Mouse (Mus musculus): ENCODE results near the gene Rps18.
"Not testable (repeated sequence)": the region's sequence is repeated elsewhere in the genome, so short reads cannot be mapped to it uniquely, and the experiment has no call there.

The Rps18 gene

DNA sequence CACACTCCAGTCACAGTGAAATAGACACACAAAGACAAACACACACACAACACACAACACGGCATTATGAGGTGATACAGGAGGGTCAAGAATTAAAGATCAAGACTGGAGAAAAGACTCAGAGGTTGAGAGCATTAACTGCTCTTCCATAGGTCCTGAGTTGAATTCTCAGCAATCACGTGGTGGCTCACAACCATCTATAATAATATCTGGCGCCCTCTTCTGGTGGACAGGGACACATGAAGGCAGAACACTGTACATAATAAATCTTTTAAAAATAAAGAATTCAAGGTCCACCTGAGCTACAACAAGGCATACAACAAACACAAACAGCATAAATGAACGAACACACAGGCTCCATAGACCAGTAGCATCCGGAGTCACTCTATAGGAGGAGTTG lies 13.1 kb upstream of the Rps18 start:
- DNase-seq (ENCODE audit: low spot score in 2 of 2), result no peak

- peak; percentile 77 to 81 for DNase-seq (ENCODE audit: low spot score in 2 of 2)
Measured at GRCm38 (mm10) chr17:33968489-33968888, 12.7 kb upstream of the Rps18 start.

GRCm38 (mm10) chr17:33965846-33966550 lies 10.2 kb upstream of the Rps18 start:
- no peak for DNase-seq (ENCODE audit: low spot score in 2 of 2)

DNA sequence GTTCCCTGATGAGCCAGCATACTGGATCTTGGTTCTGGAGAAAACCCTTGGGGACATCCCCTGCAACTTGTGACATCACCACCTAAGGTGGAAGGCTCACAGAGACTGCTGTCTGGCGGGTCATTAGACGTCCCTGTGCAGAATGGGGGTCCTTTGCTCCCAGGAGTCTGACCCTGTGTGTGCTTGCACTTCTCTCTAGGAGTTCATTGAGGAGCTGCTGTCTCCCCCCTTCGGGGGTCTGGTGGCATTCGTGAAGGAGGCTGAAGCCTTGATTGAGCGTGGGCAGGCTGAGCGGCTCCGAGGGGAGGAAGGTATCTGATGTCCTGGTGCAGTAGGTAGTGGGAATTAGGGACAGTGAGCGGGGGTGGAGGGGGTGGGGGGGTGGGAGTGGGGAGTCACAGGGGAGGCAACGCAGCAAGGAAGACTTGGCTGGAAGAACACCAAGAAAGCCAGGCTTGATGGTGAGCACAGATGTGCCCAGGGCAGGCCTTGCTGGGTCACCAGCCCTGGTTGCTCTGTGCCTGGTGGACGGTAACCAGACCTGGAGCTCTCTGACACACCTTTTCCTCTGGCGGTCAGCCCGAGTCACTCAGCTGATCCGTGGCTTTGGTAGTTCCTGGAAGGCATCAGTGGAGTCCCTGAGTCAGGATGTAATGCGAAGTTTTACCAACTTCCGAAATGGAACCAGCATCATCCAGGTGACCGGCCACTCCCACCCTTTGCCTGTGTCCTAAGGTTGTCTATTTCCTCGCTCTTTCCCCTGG lies 9.5 kb upstream of the Rps18 start:
- DNase-seq (ENCODE audit: low spot score in 2 of 2), result no peak

GRCm38 (mm10) chr17:33962876-33963275 lies 7.1 kb upstream of the Rps18 start:
- DNase-seq (ENCODE audit: low spot score in 2 of 2), result no peak

DNA sequence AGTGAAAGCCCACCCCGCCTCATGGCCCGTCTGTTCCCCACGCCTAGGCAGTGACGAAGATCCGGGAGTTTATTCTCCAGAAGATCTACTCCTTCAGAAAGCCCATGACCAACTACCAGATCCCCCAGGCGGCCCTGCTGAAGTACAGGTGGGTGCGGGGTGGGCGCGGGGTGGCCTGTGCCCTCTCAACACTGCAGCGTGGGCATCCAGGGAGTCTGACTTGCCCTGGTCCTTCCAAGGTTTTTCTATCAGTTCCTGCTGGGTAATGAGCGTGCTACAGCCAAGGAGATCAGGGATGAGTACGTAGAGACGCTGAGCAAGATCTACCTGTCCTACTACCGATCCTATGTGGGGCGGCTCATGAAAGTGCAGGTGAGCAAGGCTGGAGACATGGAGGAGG lies 4.1 kb upstream of the Rps18 start:
- no peak for DNase-seq (ENCODE audit: low spot score in 2 of 2)

DNA sequence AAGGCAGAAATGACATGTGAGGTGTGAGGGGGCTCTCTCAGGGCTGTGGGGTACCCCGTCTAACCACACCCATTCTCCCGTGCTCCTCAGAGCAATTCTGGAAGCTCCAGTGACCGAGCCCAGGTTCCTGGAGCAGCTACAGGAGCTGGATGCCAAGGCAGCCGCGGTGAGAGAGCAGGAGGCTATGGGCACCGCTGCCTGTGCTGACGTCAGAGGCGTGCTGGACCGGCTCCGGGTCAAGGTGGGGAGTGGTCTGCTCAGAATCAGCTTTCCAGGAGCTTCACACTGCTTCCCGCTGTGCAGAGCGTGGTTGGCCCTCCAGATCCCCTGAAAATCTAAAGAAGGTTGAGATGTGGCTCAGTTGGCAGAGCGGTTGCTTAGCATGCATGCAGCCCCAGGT lies 3.3 kb upstream of the Rps18 start:
- DNase-seq (ENCODE audit: low spot score in 2 of 2), result no peak

GRCm38 (mm10) chr17:33958451-33958850 lies 2.6 kb upstream of the Rps18 start:
- DNase-seq (ENCODE audit: low spot score in 2 of 2), result no peak

DNA sequence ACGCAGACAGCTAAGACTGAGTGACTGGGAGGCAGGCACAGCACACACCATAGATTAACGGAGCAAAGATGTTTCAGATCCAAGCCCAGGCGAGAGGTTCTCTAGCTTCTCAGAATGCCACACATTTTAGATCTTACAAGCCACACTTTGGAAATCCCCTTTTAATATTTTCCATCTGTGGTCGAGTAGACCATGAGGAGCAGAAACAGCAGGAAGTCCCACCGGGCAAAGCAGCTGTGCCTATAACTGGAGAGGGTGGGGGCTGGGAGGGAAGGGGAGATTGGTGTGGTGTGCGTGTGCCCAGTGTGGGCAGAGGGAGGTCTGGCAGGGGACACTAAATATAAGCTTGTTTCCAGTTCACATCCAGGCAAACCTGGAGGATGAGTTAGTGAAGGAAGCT lies 1.7 kb upstream of the Rps18 start:
- no peak for DNase-seq (ENCODE audit: low spot score in 2 of 2)

DNA sequence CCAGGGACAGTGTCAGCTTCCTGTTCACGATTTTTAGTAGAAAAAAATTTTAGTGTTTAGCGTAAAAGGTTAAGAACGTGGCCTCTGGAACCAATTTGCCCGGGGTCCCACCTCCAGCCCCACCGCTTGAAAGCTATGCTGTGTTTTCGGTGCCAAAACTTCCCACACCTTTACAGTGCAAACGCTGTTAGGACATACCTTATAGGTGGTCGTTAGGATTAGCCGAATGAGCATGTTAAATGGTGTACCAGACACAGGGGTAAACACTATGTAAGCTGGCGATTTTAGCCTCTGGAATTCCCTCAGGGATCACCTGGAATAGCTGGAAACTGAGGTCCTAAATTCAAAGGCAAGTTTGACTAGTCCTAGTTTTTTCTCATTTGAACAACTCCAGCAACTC lies 535 bp upstream of the Rps18 start:
- no peak for DNase-seq (ENCODE audit: low spot score in 2 of 2)

DNA sequence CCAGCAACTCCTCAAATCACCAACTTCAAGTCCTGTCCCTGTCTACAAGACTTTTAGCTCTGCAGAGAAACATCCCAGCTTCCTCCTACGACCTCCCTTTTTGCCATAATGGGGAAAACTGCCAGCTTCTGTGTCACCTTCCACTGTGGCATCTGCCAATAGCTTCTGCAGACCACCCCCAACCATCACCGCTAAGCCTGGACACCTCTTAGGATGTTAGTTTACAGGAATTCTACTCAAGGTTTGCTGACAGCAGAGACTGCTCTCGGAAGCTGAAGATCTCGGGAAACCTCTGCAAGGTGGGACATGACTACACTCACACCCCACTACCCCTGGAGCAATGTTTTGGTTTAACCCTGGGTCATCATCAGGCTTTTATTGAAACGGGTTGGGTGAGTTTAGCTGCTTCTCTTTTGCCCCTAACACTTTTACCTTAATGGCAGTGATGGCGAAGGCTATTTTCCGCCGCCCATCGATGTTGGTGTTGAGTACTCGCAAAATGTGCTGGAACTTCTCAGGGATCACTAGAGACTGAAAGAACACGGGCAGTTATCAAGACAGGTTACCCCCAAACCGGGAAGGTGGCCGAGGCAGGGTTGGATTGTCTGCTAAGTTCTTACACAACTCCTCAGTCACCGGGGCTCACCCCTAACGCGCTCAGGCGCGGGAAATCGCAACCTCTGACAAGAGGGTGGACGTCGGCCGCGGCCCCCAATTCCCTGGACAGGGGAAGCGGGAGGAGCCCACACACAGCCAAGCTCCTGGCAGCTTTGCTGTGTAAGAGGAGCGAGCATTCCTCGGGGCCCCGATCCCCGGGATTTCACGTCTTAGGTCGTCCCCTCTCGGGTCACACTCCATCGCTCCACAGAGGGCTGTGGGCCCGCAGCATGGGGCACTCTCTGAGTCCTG lies 901 bp downstream of the Rps18 start:
- DNase-seq (ENCODE audit: low spot score in 2 of 2), result no peak

DNA sequence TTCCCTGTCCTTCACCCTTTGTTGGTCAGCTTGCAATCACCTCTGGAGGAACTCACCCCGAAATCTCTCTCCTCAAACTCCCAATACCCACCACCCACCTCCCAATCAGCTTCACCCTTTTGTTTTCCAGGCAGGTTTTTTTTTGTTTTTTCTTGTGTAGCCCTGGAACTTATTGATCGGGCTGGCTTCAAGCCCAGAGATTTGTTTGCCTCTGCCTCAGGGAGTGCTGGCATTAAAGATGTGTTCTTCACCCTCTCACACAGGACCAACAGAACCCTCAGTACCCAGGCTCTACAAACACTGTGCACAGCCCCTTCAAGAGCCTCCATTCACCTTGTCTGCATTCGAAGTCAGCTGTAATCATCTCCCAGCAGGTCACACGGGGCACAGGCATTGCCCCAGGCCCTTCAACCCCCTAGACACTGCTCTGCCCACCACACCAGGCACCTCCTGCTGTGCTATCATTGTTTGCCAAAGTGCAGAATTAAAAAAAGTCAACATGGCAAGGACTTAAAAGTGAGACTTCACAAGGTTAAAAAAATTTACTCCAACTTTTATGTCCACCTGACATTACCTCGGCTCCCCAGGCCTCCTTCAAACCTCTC lies 1.7 kb downstream of the Rps18 start:
- DNase-seq (ENCODE audit: low spot score in 2 of 2), result no peak

GRCm38 (mm10) chr17:33953310-33953709 lies 2.5 kb downstream of the Rps18 start:
- DNase-seq (ENCODE audit: low spot score in 2 of 2), result no peak

DNA sequence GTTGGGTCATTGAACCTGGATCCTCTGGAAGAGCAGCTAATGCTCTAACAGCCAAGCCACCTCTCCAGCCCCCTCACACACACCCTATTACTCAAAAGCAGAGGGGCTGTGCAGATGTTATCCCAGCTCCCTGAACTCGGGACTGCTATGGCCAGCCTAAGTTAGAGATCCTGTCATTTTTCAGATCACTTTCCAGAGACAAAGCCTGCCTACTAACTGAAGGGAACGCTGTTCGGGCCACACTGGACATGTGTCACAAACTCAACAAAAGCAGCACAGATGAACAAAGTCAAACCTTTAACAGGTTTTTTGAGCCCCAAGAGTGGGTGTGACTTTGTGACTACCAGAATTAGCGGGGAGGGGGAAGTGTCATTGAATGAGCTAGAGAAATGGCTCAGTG lies 2.9 kb downstream of the Rps18 start:
- no peak for DNase-seq (ENCODE audit: low spot score in 2 of 2)

DNA sequence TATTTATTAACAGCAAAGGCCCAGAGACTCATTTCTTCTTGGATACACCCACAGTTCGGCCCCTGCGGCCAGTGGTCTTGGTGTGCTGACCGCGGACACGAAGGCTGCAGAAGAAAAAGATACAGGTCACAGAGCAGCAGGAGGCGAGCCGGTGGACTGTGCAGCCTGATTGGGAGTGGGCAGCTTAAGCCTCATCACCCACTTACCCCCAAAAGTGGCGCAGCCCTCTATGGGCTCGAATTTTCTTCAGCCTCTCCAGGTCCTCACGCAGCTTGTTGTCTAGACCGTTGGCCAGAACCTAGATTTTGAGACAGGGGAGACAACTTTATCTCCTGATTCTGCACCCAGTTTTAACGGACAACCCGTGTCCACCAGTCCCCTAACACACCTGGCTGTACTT lies 3.8 kb downstream of the Rps18 start:
- DNase-seq (ENCODE audit: low spot score in 2 of 2), result not testable (repeated sequence)

DNA sequence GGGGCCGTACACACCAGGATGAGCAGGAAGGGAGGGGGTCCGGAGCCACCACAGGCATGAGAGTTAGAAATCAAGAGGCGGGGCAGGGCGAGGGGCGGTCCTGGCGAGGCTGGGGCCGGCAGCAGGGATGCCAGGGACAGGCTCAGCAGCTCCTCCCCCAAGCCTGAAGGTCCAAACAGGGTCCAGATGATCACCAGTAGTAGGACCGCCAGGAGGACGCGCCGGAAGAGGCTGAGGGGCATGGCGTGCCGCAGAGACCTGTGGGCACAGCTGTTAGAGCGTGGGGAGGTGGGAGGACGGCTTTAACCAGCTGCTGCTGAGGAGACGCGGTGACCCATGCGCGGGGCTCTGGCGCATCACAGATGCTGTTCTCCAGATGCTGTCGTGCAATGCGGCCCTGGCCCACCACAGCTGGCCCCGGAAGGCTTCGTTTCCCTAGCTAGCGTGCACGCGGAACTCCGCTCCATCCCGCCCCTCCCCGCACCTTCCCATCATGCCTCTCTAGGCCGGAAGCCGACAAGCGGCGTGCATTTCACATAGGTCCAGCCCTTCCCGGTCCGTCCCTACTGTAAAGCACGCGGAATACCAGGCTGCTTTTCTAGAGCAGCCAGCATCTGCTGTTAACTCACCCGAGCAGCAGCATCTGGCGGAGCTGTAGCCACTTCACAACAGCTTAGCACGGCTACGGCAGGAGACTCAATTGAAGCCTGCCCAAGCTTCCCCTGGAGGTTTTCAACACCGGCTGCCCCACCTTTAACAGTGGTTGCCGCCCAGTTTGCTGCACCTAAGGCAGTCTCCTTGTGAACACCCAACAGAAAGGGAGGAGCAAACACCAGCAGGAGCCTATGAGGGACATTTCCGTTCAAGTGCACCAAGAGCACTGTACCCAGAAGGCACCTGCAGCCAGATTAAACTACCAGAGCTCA lies 4.5 kb downstream of the Rps18 start, which contains the start of gene B3galt4:
Gene B3galt4, minus strand, starts transcription at position 468 of the 926 bp plus-strand sequence.
- DNase-seq (ENCODE audit: low spot score in 2 of 2), result peak; percentile 76 to 80

GRCm38 (mm10) chr17:33950131-33950625 lies 5.6 kb downstream of the Rps18 start:
- no peak for DNase-seq (ENCODE audit: low spot score in 2 of 2)

DNA sequence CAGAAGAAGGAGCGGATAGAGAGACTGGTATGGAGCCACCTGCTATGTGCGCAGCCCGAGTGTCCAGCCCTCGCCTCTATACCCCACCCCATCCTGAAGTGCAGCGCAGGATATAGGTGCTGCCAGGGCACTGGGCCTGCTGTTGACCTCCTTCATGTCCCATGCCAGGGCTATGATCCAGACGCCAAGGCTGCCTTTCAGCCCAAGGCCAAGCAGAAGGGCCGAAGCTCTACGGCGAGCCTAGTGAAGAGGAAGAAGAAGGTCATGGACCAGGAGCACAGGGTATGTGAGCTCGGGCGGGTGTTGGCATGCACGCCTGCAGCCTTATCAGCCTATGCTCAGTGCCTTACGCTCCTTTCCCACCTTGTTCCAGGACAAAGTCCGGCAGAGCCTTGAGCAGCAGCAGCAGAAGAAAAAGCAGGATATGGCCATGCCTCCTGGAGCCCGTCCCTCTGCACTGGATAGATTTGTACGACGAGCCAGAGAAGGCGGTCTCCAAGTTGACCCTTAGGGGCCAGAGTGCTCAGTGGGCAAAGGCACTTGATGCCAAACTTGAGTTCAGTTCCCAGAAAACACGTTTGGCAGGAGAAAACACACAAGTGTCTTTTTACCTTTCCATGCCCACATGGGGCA lies 6.8 kb downstream of the Rps18 start:
- DNase-seq (ENCODE audit: low spot score in 2 of 2), result no peak

- no peak for DNase-seq (ENCODE audit: low spot score in 2 of 2)
Measured at GRCm38 (mm10) chr17:33948090-33948904, 7.5 kb downstream of the Rps18 start.

All from right cerebral cortex, adult 2 months (tissue).